Mouse (Mus musculus): Measurements from ENCODE around the gene Eno1. TPM values are rescaled to one million over a fixed set of nuclear protein-coding genes. Genes with fewer than 3 reads are reported as not detected.

Gene Eno1
- total RNA-seq, 1 experiment, result 824 TPM

DNA sequence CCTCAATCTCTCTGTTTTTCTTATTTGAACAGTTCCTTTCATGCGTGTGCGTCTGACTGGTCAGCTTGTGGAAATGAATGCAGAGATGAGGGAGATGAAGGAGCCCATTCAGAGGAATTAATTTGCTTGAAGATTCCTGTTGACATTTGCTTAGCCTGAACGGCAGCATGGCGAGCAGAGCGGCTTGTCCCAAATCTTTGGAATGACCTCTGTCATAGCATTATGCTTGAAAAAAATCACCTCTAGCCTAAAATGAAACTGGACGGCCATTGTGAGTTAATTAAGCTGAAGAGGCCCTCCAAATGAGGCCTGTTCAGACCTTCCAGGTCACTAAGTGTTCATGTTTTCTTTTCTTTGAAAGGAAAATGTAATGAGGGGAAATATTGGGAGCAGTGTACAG is 20.1 kb upstream of the Eno1 start:
- Histone ChIP-seq H3K36me3 (ENCODE audit: control insufficient read depth, insufficient read depth, low read length, poor library complexity, severe bottlenecking) (no peaks in the 10 kb centered on the region), H3K4me1 (ENCODE audit: control insufficient read depth in 2 of 2, insufficient read depth in 2 of 2, low read length in 2 of 2, poor library complexity in 1 of 2) (peaks cover 4 to 13% of the 10 kb centered on the region in 2 experiments; a peak in 2 of 4 replicates), H3K9me3 (ENCODE audit: control insufficient read depth, insufficient read depth, low read depth, low read length) (no peaks in the 10 kb centered on the region), H3K9ac (ENCODE audit: insufficient read depth, low read depth, low read length, poor library complexity, severe bottlenecking) (no peak overlapping the region), H3K27ac (ENCODE audit: insufficient read depth, low read depth, low read length, poor library complexity, severe bottlenecking) (no peak overlapping the region), H3K4me3 (ENCODE audit: insufficient read depth in 1 of 2, low read depth in 1 of 2, low read length in 2 of 2, poor library complexity in 1 of 2, severe bottlenecking in 1 of 2) (no peak overlapping the region)
- no peak for TF ChIP-seq ZC3H11A (IDR thresholded peaks at IDR 0.05; ENCODE audit: borderline replicate concordance, low read depth, low read length)
- TF ChIP-seq HCFC1 (IDR thresholded peaks at IDR 0.05; ENCODE audit: borderline replicate concordance, insufficient read depth, low read length), result no peak
- TF ChIP-seq MAFK (IDR thresholded peaks at IDR 0.05; ENCODE audit: insufficient read depth, low read depth, low read length), result no peak
- TF ChIP-seq ZNF384 (IDR thresholded peaks at IDR 0.05; ENCODE audit: low read depth, low read length), result no peak
- no peak for TF ChIP-seq CHD2 (IDR thresholded peaks at IDR 0.05; ENCODE audit: low read depth, low read length)
- in situ Hi-C loops (cut with MboI; ENCODE audit: low sequenced_read_pairs in 2 of 2, unreplicated experiment in 2 of 2), result no loop called here
- no peak for DNase-seq (ENCODE audit: low read depth, low spot score)

GRCm38 (mm10) chr4:150217042-150217554 is 19.4 kb upstream of the Eno1 start:
- Histone ChIP-seq H3K36me3 (ENCODE audit: control insufficient read depth, insufficient read depth, low read length, poor library complexity, severe bottlenecking) (no peaks in the 10 kb centered on the region), H3K4me1 (ENCODE audit: control insufficient read depth in 2 of 2, insufficient read depth in 2 of 2, low read length in 2 of 2, poor library complexity in 1 of 2) (peaks cover 4 to 13% of the 10 kb centered on the region in 2 experiments; a peak in 2 of 4 replicates), H3K9ac (ENCODE audit: insufficient read depth, low read depth, low read length, poor library complexity, severe bottlenecking) (no peak overlapping the region), H3K4me3 (ENCODE audit: insufficient read depth in 1 of 2, low read depth in 1 of 2, low read length in 2 of 2, poor library complexity in 1 of 2, severe bottlenecking in 1 of 2) (no peak overlapping the region), H3K27ac (ENCODE audit: insufficient read depth, low read depth, low read length, poor library complexity, severe bottlenecking) (no peak overlapping the region), H3K9me3 (ENCODE audit: control insufficient read depth, insufficient read depth, low read depth, low read length) (no peaks in the 10 kb centered on the region)
- DNase-seq (ENCODE audit: low read depth, low spot score), result no peak
- in situ Hi-C loops (cut with MboI; ENCODE audit: low sequenced_read_pairs in 2 of 2, unreplicated experiment in 2 of 2), result no loop called here
- TF ChIP-seq HCFC1 (IDR thresholded peaks at IDR 0.05; ENCODE audit: borderline replicate concordance, insufficient read depth, low read length) (no peak), ZC3H11A (IDR thresholded peaks at IDR 0.05; ENCODE audit: borderline replicate concordance, low read depth, low read length) (no peak), MAFK (IDR thresholded peaks at IDR 0.05; ENCODE audit: insufficient read depth, low read depth, low read length) (no peak), CHD2 (IDR thresholded peaks at IDR 0.05; ENCODE audit: low read depth, low read length) (no peak), ZNF384 (IDR thresholded peaks at IDR 0.05; ENCODE audit: low read depth, low read length) (no peak)

DNA sequence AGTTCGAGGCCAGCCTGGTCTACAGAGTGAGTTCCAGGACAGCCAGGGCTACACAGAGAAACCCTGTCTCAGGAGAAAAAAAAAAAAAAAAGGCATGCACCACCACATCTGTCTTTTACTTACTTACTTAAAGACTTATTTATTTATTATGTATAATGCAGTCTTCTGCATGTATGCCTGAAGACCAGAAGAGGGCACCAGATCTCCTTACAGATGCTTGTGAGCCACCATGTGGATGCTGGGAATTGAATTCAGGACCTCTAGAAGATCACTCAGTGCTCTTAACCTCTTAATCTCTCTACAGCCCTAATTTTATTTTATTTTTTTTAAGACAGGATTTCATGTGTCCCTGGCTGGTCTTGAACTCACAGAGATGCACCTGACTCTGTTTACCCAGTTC is 18.6 kb upstream of the Eno1 start:
- no peaks in the 10 kb centered on the region for H3K9me3 ChIP-seq (ENCODE audit: control insufficient read depth, insufficient read depth, low read depth, low read length)
- in situ Hi-C loops (cut with MboI; ENCODE audit: low sequenced_read_pairs in 2 of 2, unreplicated experiment in 2 of 2), result no loop called here

DNA sequence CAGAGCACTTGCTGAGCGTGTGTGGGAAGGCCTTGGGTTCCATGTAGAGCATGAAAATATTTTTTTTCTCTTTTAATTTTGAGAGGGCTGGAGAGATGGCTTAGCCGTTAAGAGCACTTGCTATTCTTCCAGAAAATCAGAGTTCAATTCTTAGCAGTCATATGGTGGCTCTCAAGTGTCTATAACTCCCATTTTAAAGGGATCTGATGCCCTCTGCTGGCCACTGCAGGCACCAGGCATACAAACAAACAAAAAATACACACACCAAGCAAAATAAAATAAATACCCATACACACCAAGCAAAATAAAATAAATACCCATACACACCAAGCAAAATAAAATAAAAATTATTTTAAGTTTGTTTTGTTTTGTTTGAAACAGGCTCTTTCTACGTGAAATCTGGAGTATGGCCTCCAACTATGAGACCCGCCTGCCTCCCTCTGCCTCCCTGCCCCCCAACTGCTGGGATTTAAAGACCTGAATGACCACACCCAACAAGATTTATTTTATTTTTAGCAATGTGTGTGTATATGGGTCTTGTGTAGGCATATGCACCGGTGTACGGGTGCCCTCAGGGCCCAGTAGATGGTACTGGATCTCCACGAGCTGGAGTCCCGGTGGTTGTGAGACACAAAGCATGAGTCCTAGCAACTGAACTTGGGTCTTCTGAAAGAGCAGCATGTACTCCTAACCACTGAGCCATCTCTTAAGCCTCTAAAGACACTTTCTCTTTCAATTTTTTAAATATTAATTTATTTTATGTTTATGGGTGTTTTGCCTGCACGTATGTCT is 16.8 kb upstream of the Eno1 start:
- Histone ChIP-seq H3K9me3 (ENCODE audit: control insufficient read depth, insufficient read depth, low read depth, low read length) (no peaks in the 10 kb centered on the region), H3K9ac (ENCODE audit: insufficient read depth, low read depth, low read length, poor library complexity, severe bottlenecking) (no peak overlapping the region), H3K36me3 (ENCODE audit: control insufficient read depth, insufficient read depth, low read length, poor library complexity, severe bottlenecking) (no peaks in the 10 kb centered on the region), H3K4me1 (ENCODE audit: control insufficient read depth in 2 of 2, insufficient read depth in 2 of 2, low read length in 2 of 2, poor library complexity in 1 of 2) (peaks cover 4 to 5% of the 10 kb centered on the region in 2 experiments; a peak in 1 of 4 replicates), H3K27ac (ENCODE audit: insufficient read depth, low read depth, low read length, poor library complexity, severe bottlenecking) (no peak overlapping the region), H3K4me3 (ENCODE audit: insufficient read depth in 1 of 2, low read depth in 1 of 2, low read length in 2 of 2, poor library complexity in 1 of 2, severe bottlenecking in 1 of 2) (no peak overlapping the region)
- in situ Hi-C loops (cut with MboI; ENCODE audit: low sequenced_read_pairs in 2 of 2, unreplicated experiment in 2 of 2), result no loop called here
- TF ChIP-seq HCFC1 (IDR thresholded peaks at IDR 0.05; ENCODE audit: borderline replicate concordance, insufficient read depth, low read length) (no peak), CHD2 (IDR thresholded peaks at IDR 0.05; ENCODE audit: low read depth, low read length) (no peak), ZC3H11A (IDR thresholded peaks at IDR 0.05; ENCODE audit: borderline replicate concordance, low read depth, low read length) (no peak), MAFK (IDR thresholded peaks at IDR 0.05; ENCODE audit: insufficient read depth, low read depth, low read length) (no peak), ZNF384 (IDR thresholded peaks at IDR 0.05; ENCODE audit: low read depth, low read length) (no peak)
- no peak for DNase-seq (ENCODE audit: low read depth, low spot score)

More for the DNA sequence above, 18.6 kb upstream of the Eno1 start:
- Histone ChIP-seq H3K9ac (ENCODE audit: insufficient read depth, low read depth, low read length, poor library complexity, severe bottlenecking) (no peak overlapping the region), H3K36me3 (ENCODE audit: control insufficient read depth, insufficient read depth, low read length, poor library complexity, severe bottlenecking) (no peaks in the 10 kb centered on the region), H3K4me1 (ENCODE audit: control insufficient read depth in 2 of 2, insufficient read depth in 2 of 2, low read length in 2 of 2, poor library complexity in 1 of 2) (peaks cover 4 to 10% of the 10 kb centered on the region in 2 experiments; a peak in 1 of 4 replicates), H3K4me3 (ENCODE audit: insufficient read depth in 1 of 2, low read depth in 1 of 2, low read length in 2 of 2, poor library complexity in 1 of 2, severe bottlenecking in 1 of 2) (no peak overlapping the region), H3K27ac (ENCODE audit: insufficient read depth, low read depth, low read length, poor library complexity, severe bottlenecking) (no peak overlapping the region)
- no peak for DNase-seq (ENCODE audit: low read depth, low spot score)
- no peak for TF ChIP-seq MAFK (IDR thresholded peaks at IDR 0.05; ENCODE audit: insufficient read depth, low read depth, low read length)
- TF ChIP-seq CHD2 (IDR thresholded peaks at IDR 0.05; ENCODE audit: low read depth, low read length), result no peak
- TF ChIP-seq ZC3H11A (IDR thresholded peaks at IDR 0.05; ENCODE audit: borderline replicate concordance, low read depth, low read length), result no peak
- TF ChIP-seq ZNF384 (IDR thresholded peaks at IDR 0.05; ENCODE audit: low read depth, low read length), result no peak
- TF ChIP-seq HCFC1 (IDR thresholded peaks at IDR 0.05; ENCODE audit: borderline replicate concordance, insufficient read depth, low read length), result no peak
